Mouse (Mus musculus) B cell, adult 2 months (primary cell): Measurements from ENCODE around the gene Naf1.

Source experiments
- DNase-seq, 2 experiments: peaks; one replicate each; pipeline ENCODE4 v3.0.0; 2022

The Naf1 gene

DNA sequence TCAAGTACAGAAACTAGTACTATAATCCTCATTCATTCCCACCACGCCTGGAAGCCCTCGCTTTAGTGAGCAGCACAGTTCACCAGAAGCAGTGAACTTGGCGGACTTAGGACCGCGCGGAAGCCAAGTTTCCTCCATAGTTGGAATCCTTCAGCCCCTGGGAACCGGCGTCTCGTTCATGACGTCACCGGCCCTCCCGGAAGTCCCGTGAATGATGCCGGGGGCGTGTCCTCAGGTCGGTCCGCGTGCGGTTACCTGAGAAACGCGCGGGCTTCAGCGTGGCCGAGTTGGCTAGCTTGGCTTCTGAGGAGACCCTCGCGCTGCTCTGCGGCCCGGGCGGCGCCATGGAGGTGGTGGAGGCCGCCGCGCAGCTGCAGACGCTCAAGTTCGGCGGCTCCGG, at the start of gene Naf1:
Naf1 (plus strand) TSS at position 195 of the 400 bp plus-strand sequence.
- peak; percentile 95 to 96 for DNase-seq

DNA sequence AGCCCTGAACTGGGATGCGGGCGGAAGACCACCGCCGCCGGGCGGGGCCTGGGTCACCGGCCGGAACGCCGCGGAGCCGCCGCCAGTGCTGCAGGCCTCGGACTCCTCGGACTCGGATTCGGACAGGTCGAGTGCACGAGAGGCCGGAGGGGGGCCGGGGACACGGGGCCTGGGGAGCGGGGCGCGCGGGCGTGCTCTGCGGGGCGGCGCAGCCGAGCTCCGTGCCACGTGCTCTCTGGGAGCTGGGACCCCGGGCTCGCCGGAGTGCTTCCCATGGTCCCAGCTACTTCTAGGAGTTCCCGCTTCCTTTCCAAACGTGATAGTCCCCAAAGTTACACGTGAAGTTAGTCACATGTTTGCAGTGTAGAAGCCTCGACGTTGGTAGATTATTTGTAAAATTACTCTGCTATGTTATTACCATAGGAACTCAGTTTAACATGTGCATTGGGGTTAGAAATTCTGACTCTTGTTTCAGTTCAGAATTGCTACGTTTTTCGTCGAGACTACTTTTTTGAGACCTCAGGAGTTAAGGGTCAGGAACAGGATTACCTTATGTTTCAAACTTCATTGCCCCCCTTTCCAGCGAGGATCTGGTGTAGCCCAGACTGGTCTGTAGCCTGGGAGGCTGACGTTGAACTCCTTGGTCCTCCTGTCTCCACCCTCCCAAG, 1.0 kb downstream of the Naf1 start:
- peak; percentile 28 to 39 for DNase-seq

DNA sequence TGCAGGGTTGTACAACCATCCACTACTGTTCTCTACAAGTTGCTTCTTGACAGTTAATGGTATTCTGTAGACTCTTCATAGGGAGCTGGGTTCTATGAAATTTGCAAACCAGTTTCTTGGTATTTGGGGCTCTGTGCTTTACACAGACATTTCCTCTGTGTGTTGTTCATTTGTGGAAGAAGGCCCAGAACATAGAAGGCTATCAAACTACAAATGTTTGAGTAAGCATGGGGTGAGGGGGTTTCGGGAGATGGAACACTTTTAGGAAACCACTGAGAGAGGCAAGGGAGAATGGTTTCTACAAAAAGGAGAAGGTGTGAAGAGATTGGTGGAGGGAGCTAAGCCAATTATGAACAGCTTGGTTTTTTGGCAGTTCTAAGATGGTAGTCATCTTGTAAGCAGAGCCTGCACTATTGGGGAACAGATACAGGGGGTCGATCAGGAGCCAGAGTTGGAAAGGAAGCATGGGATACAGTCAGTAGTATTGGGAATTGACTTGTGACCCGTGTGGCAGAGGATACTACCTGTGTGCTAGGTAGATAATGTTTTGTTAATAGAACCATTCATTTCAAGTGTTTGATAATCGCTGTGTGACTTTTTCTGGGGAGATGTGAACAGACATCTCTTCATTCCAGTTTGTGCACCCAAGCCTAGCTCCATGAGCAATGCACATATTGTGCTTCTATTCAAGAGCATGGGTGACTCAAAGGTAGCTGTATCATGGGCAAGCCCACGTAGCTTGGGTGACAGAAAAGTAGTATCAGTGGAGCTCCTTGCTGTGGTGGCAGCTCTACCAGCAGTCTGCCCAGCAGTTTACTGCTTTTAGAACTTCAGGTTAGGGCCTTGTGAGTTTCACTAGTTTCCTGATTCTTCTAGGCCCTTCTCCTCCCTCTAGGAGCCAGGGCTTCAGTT, 1.8 kb downstream of the Naf1 start:
- peak in 1 of 2 experiments; percentile 17 for DNase-seq

- no peak for DNase-seq
These were observed 3.7 kb downstream of the Naf1 start for GRCm38 (mm10) chr8:66863761-66864160.

- DNase-seq = no peak
These were observed 5.1 kb downstream of the Naf1 start for GRCm38 (mm10) chr8:66865120-66865519.

- no peak for DNase-seq
These were observed 7.7 kb downstream of the Naf1 start for GRCm38 (mm10) chr8:66867679-66868078.

GRCm38 (mm10) chr8:66869211-66869932, 9.4 kb downstream of the Naf1 start:
- no peak for DNase-seq

GRCm38 (mm10) chr8:66883866-66884265, 23.8 kb downstream of the Naf1 start:
- DNase-seq = no peak

DNA sequence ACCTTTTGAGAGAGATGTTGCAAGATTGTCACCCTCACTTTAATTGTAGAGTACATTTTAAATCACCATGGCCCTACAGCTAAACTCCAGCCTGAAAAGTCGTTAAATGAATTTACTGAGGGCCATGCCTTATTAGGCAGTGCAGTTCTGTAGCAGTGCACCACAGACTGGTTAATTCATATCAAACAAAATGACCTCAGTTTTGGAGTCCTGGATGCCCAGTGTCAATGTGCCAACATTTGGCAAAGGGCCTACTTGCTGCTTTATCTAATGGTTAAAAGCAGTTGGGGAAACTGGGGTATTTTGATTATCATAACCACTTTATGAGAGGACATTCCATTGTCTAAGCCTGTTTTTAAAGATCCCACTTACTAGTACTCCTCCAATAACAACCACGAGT, 31.9 kb downstream of the Naf1 start:
- no peak for DNase-seq

DNA sequence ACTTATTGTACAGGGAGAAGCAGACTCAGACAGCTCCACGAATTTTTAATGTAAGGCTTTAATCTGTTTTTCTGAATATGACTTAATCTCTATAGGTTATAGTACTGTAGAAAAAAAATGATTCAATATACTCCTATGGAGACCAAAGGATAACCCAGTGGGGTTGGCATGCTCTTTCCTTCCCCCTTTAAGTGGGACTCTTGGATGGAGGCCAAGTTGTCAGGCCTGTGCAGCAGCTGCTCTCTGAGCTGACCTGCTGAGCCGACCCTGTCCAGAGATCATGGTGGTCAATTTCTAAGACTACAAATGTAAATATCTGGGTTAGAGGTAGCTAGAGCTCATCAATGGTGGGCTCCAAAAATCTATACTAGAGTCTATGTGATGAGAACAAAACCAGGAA, 45.0 kb downstream of the Naf1 start:
- no peak for DNase-seq

- DNase-seq = no peak
These were observed 45.5 kb downstream of the Naf1 start for GRCm38 (mm10) chr8:66905557-66905956.

GRCm38 (mm10) chr8:66906116-66906515, 46.1 kb downstream of the Naf1 start:
- DNase-seq = no peak

DNA sequence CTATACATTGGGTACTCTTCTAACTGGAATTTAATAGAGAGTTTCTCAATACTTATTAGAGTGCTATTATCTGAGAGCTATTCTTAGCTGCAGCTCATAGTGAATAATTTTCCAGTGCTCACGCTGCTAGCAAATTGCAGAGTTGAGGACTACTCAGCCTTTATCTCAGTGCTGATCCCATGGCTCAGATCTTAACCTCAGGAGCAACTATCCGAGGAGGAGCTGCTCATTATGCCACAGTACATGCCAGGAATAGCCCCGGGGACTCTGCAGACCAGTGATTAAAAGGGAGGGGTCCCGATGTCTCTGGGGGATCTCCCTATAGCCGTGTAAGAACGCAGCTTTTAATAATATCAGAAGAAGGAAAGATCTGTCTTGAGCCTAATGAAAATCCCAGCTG, 50.7 kb downstream of the Naf1 start:
- DNase-seq = no peak

- DNase-seq = peak; percentile 72 to 73
These were observed 53.9 kb downstream of the Naf1 start for GRCm38 (mm10) chr8:66913616-66914536.

DNA sequence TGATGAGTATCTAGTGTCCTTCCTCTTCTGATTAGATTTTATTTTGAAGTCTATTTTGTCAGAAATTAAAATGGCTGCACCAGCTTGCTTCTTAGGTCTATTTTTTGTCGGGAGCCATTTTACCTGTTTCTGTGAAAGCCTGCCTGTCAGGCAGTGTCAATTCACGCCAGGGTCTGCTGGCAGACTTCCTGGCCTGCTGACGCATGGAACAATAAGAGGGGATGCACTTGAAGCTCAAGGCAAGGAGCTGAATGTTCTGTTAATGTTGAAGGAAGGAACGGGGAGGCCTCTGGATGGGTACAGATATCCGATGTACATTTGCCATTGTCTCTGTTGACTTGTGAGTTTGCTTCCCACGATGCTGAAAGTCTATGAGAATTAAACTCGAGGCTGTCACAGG, 56.0 kb downstream of the Naf1 start:
- DNase-seq = no peak

DNA sequence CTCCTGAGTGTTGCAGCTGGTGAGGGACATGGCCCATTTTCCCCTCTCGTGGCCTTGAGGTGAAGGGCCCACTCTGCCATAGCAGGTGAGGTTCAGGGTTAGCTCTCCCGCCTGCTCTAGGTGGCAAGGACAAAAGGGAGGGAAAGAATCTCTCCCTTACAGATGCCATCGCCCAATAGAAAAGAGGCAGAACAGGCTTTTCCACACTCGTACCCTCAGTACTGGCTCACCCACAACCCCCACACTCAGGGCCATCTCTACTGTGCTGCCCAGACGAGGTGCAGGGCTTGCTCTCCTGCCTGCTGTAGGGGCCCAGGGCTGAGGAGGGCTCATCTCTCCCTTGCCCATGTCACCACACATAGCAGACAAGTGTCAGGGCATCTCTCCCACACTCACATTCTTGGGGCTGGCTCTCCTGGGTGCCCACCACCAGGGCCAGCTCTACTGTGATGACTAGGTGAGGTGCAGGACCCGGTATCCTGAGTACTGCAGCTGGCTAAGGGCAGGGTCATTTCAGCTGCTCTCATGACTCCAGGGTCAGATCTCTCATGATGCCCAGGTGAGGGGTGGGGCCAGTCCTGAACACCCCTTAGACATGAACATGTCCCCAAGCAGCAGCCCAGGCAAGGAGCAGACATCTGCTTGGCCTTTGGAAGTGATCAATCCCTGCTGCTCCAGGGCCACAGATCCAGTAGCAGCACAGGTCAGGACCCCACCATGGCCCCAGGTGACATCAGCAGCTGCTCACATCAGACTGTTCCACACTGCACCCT, 57.9 kb downstream of the Naf1 start:
- DNase-seq = peak in 1 of 2 experiments; percentile 2

- peak; percentile 12 to 14 for DNase-seq
These were observed 58.5 kb downstream of the Naf1 start for GRCm38 (mm10) chr8:66918471-66918870.

- no peak for DNase-seq
These were observed 73.7 kb downstream of the Naf1 start for GRCm38 (mm10) chr8:66933746-66934145.

- DNase-seq = no peak
These were observed 76.2 kb downstream of the Naf1 start for GRCm38 (mm10) chr8:66936236-66936635.
